Mouse (Mus musculus) monocyte, adult 59 days (primary cell): Measurements from ENCODE around the gene Gcc1. TPM values are rescaled to one million over a fixed set of nuclear protein-coding genes. Genes with fewer than 3 reads are reported as not detected.

Experiments
- total RNA-seq, 2 experiments: library from RNA; stranded (reverse); gene quantifications; one replicate each; pipeline ENCODE4 v1.2.4; 2023

Gene Gcc1
- 10 to 100 TPM; 12.8 to 15.7 TPM for total RNA-seq

DNA sequence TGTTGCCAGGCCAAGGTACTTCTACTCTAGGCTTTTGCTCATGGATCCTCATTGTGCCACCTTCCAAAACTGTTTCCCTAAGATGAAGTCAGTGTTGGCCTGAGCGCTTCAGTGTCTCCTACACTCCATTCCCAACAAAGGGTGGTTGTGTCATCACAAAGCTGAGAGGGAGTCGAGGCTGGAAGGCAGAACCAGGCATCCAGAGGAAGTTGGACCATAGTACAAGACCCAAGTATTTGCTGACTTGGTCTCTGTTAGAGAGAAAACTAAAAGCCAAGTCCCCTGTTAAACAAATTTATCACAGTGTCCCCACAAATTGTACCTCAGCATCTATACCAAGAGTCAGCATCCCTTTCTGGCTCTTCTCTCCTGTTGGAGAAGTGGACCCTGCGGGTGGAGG, at the start of gene Gcc1:
Gene Gcc1, minus strand, starts transcription at position 101 of the 400 bp plus-strand sequence.

GRCm38 (mm10) chr6:28474839-28475238, 46.6 kb upstream of the Gcc1 start, which contains the start of gene Snd1:
Gene Snd1 (plus strand): TSS chr6:28475139.

DNA sequence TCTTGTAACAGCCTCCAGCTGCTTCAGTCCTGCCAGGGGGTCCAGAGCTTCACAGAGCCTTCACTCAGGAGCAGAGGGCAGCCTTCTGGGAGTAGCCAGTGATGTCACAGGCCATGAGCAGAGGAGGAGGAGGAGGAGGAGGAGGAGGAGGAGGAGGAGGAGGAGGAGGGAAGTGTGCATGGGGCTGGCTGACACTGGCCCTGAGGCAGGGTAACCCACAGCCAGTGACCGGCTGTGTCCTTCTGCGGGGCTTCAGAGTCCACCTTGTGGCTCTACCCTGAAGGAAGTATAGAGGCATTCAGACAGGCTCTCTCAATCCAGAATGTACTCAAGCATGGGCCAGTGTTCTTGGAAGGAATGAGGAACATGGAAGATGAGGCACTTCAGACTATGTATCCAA, 21.1 kb upstream of the Gcc1 start, which contains the start of gene Pax4:
Gene Pax4, minus strand, starts transcription at position 101 of the 400 bp plus-strand sequence.

GRCm38 (mm10) chr6:28427096-28427839, 922 bp downstream of the Gcc1 start, which contains the start of gene Fscn3:
Gene Fscn3 (plus strand): TSS chr6:28427789.

DNA sequence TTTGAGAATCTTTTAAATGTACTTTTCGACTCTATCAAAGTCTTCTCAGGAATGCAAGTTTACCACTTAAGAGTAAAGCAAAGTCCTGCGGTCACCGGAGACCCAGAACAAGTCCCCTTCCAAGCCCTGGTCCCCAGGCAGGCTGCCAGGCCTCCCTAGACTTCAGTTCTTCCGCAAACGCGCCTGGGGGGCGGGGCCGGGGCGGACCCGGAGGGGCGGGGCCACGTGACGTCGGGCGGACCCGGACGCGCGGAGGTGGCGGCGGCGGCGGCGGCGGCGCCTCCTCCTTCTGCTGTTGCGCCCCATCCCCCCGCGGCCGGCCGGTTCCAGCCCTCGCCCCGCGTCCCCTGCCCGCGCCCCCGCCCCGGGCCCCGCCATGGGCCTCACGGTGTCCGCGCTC, 4.9 kb downstream of the Gcc1 start, which contains the start of gene Arf5:
Gene Arf5, plus strand, starts transcription at position 248 of the 400 bp plus-strand sequence.

DNA sequence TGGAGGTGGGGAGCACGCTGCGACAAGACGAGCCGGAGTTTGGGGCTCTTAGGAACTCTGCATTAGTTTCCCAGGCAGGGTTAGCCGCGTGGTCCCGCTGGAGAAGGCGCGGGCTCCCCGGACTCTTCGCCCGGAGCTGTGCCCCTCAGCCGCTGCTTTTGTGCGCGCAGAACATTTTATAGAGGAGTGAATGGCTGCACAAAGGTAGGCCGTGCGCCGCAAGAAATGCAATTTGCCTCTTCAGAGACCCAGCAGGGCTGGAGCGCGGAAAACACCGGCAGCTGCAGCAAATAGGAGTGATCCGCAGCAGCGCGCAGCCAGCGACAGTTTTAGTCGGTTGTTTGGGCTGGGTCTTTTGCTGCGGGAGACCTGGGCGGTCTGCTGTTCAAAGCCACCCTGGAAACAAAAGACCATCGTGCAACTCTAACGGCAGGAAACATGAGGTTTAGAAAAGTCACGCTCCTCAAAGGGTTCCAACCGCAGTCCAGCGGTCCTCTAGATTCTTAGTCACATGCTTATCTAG, 30.4 kb downstream of the Gcc1 start, which contains the start of gene Zfp800:
Gene Zfp800, minus strand, starts transcription at position 325 of the 523 bp plus-strand sequence.

Other genes starting within 250 kb of the Gcc1 start
- gene Zfp800, start 30.4 kb downstream of the Gcc1 start, total RNA-seq: 10 to 100 TPM; 52.4 to 56.3 TPM
- gene Arf5, start 4.8 kb downstream of the Gcc1 start, total RNA-seq: 100 to 1,000 TPM; 199 to 227 TPM
- under 1 TPM; 0.34 to 0.36 TPM for gene Fscn3, start 601 bp downstream of the Gcc1 start, total RNA-seq
- not detected for gene Pax4, start 21.0 kb upstream of the Gcc1 start, total RNA-seq
- 100 to 1,000 TPM; 173 to 195 TPM for gene Snd1, start 46.7 kb upstream of the Gcc1 start, total RNA-seq